Mouse (Mus musculus) spleen, postnatal 4 days (tissue): ENCODE measurements around the gene Colec11.

ENCODE experiments used
- DNase-seq, 2 experiments: peaks; one replicate each; pipeline ENCODE4 v3.0.0; 2022; ENCODE audit warnings: low spot score in 2 of 2

The Colec11 gene

GRCm38 (mm10) chr12:28623195-28623594, at the start of gene Colec11:
TSS of gene Colec11 (minus strand) at chr12:28623377.
- DNase-seq, result no peak

GRCm38 (mm10) chr12:28667287-28667686, 44.1 kb upstream of the Colec11 start:
- DNase-seq, result no peak

GRCm38 (mm10) chr12:28666734-28667133, 43.6 kb upstream of the Colec11 start:
- no peak for DNase-seq

GRCm38 (mm10) chr12:28662628-28663027, 39.5 kb upstream of the Colec11 start:
- DNase-seq, result no peak

- peak; percentile 86 to 93 for DNase-seq
These were observed 26.2 kb upstream of the Colec11 start, which contains the start of gene Rnaseh1 for GRCm38 (mm10) chr12:28649141-28650110. TSS of gene Rnaseh1 (plus strand) at chr12:28649602.

- no peak for DNase-seq
These were observed 15.6 kb upstream of the Colec11 start for GRCm38 (mm10) chr12:28638778-28639177.

- no peak for DNase-seq
These were observed 13.4 kb upstream of the Colec11 start for GRCm38 (mm10) chr12:28636543-28636942.

GRCm38 (mm10) chr12:28635535-28636476, 12.6 kb upstream of the Colec11 start, which contains the start of gene Rps7:
TSS of gene Rps7 (minus strand) at chr12:28635953.
- DNase-seq, result peak; percentile 91 to 94

GRCm38 (mm10) chr12:28635058-28635534, 11.9 kb upstream of the Colec11 start:
- DNase-seq, result no peak

GRCm38 (mm10) chr12:28628436-28628835, 5.3 kb upstream of the Colec11 start:
- DNase-seq, result no peak

GRCm38 (mm10) chr12:28627092-28627491, 3.9 kb upstream of the Colec11 start:
- no peak for DNase-seq

GRCm38 (mm10) chr12:28625407-28625806, 2.2 kb upstream of the Colec11 start:
- no peak for DNase-seq

GRCm38 (mm10) chr12:28624251-28624650, 1.1 kb upstream of the Colec11 start:
- no peak for DNase-seq

GRCm38 (mm10) chr12:28622641-28623040, 536 bp downstream of the Colec11 start:
- DNase-seq, result no peak

GRCm38 (mm10) chr12:28622167-28622532, 1.0 kb downstream of the Colec11 start:
- no peak for DNase-seq

- no peak for DNase-seq
These were observed 1.6 kb downstream of the Colec11 start for GRCm38 (mm10) chr12:28621451-28622166.

GRCm38 (mm10) chr12:28617297-28617696, 5.9 kb downstream of the Colec11 start:
- DNase-seq, result no peak

GRCm38 (mm10) chr12:28614401-28614800, 8.8 kb downstream of the Colec11 start:
- DNase-seq, result no peak

GRCm38 (mm10) chr12:28612391-28612790, 10.8 kb downstream of the Colec11 start:
- no peak for DNase-seq

- no peak for DNase-seq
These were observed 15.5 kb downstream of the Colec11 start for GRCm38 (mm10) chr12:28607546-28608305.
